Mouse (Mus musculus) ovary, postnatal 10 days (tissue): Measurements from ENCODE around the gene Frmd4a.

Experiments
- DNase-seq: peaks from one replicate; pipeline ENCODE4 v3.0.0; 2022; ENCODE audit warnings: low spot score

The Frmd4a gene

DNA sequence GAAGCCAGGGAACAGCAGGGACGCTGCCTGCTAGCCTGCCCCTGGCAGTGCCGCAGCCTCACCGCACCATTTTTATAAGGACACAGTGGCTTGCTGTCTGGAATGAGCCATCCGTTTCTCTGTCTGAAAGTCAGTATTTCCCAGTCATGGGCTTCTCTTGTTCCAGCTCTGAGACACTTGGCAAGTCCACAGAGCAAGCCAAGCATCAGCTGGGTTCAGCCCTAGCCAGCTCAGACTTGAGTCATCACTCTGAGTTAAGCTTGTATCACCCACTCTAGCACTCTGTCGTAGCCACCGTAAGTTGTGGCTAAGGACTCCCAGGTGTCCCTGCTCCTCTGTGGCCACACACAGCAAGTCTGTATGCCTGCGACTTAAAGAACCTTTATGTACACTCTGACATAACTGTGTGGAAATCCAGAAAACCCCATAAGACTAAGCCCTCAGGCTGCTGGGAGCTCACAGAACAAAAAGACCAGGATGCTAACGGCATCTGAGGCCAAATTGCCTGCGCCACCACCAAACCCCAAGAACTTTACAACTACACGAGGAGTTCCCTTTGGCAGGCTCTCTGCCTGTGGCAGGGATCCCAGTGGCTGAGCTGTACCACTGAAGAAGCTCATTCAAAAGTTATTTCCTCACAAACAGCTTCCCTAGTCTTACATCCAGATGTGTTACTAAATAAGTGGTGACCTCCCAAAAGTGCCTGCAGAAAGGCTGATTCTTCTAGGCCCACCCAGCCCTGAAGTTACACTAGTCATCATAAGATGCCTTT is 428.3 kb downstream of the Frmd4a start:
- DNase-seq = no peak

DNA sequence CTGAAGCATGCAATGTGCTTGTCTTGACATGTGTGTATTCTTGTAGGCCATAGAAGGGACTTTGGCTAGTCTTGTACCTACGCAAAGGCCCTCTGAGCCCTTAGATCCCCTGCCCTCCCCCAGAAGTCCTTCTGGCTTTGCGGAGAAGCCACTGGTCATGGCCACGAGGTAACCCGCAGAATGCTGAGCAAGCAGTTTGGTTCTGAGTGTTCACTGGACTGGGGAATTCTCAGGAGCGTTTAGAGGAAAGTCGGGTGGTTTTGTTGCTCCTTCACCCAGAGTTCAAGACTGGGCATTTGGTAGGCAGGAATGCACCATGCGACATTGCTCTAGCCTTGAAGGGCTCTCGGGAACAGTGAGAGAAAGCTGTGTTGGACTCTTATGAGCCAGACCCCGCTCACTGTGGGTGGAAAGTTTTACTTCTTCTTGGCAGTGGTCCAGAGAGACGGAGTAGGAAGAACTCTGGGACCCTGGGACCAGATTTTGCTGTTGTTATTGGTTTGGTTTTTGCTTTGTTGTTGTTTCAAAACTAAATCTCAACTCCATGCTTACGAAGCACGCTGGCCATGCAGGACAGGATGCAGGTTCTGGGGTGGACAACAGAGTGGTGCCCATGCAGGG is 432.5 kb downstream of the Frmd4a start:
- DNase-seq = no peak

DNA sequence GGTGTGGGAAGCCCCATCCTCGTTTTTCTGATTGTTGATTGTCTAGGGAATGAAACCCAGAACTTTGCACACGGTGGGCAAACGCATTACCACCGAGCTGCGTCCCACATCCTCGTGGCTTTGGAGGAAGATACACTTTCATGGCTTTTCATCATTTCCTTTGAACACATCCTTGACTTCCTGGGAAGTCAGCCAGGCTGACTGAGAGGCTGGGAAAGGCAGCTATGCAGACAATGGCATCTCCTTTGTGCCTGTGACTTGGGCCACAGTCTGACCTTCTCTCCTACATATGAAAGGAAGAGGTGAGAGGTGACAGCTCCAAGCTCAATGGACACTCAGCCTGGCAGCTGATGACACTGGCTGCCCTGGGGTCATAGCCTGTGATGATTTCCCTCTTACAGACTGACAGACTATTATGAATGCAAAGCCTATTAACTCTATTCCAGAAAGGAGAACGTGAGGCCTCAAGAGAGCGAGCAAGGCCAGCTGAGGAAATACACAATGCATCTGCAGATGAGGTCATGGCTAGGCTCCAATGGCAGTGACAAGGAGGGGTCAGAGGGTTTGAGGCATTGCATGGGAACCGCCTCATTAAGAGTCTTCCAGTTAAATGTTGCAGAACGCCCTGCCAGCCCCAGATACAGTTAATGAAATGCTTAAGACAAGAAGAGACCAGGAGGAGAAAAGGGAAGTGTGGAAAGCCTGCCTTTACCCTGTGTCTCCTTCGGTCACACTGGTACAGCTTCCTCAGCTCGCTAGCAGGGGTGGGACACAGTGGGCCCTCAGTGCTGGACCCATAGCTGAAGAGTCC is 435.3 kb downstream of the Frmd4a start:
- no peak for DNase-seq

DNA sequence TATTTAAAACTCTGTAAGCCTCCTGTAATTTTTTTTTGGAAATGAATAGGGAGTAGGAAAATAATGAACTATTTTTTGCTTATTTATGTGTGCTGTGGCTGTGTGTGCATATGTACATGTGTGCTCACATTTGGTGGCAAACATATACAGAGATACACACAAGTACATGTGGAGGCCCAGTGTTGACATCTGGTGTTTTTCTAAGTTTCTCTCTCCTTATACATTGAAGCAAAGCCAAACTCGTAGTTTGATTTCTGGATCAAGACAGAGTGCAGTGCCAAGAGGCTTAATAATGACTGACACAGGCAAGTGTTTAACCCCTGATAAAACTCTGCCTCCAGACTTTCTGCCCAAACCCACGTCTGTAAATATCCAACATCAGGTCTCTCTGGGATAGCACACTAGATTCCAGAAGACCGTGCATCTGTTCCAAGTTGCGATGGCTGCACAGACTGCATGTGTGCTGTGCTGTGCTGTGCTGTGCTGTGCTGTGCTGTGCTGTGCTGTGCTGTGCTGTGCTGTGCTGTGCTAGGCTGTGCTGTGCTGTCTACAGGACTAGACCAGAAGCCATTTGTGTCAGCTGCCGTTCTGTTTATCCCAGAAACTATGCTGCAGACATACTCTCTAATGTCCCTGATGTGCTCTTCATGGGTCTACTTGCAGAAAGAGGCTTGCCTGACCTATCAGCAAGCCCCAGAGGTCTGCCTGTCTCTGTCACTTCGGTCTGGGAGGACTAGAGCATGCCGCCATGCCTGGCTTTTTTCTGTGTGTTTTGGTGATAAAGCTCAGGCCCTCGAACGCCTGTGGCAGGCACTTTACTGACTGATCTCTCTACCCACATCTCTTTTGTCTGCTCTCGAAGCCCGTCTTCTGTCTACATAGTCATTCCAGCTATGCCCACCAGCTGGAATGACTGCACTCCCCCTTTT is 437.8 kb downstream of the Frmd4a start:
- DNase-seq = no peak

DNA sequence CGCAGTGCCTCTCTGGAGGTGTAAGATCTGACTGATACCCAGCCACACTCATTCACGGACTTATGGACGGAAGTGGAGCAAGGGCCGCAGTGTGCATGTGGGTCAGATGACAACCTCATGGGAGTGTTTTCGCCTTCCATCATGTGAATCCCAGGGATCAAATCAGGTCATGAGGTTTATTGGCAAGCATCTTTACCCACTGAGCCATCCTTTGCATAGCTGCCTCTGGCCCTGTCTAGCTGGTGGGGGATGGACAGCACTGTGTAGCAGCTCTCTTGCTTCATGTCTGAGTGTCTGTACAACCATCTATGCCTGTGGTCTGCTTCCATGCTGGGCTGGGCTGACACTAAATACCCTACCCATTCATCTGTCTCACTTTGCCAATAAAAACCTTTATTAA is 443.4 kb downstream of the Frmd4a start:
- no peak for DNase-seq

DNA sequence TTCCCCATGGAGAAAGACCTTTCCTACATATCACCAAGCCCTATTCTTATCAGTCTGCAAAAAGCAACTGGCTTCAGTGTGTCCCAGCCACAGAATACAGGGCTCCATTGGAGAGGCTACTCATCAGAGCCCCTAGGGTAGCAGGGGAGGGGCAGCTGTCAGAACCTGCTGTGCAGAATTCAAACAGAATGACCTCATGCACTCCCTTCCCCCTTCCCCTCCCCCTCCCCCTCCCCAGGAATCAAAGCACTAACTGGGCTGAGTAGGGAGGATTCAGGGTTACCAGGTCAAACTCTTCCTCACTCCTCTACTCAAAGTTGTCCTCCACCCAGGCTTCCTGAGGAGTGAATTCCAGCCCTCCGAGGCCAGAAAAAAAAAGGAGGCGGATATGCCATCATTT is 444.0 kb downstream of the Frmd4a start:
- DNase-seq = no peak

DNA sequence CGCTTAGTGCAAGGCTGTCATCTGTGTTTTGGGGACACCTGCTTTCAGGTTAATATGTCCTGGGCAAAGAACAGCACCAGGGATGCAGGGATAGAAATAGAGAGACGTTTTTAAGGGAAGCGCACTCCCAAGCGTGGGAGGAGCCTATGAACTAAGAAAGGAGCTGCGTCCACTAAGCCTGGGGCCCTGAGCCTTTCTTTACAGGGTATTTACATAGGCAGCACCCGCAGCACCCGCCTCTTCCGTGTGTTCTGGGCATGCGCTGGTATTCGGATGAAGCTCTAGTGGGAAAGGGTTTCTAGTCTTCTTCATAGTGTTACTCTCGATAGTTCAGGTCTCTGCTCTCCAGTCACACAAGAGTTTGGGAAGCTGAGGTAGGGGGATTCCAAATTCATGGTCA is 445.0 kb downstream of the Frmd4a start:
- DNase-seq = no peak

DNA sequence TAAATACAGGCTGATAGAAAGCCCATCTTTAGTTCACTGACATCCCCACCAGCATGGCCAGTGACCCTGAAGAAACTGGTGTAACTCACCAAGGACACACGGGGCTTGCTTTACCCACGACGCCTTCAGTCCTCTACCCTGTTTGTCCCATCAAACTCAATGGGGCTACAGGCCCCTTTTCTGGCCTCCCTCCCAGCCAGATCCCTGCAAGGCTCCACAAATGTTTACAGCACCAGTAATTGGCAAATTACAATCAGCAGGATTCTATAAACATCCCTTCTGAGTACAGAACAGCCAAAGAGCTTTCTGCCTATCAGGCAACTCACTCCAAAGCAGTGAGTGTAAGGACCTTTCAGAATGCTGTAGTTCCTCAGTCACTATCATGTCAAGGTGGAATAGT is 448.6 kb downstream of the Frmd4a start:
- DNase-seq = no peak

DNA sequence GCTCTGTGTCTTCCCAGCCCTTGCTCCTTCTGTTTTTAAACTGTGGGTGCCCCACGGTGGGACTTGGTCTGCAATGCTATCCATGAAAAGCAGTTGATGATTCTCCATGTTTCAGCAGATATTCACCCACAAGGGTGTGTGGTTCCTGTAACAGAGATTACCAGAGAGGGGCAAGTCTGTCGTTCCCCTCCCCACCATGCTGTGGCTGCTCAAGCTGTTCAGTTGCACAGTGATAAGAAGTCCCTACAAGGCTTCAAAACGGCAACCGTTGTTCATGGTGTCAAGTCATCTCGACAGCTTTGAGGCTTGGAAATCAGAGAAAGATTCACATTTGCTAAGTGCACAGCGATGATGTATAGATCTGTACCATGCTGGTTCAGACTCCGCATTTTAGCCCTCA is 449.8 kb downstream of the Frmd4a start:
- DNase-seq = no peak

DNA sequence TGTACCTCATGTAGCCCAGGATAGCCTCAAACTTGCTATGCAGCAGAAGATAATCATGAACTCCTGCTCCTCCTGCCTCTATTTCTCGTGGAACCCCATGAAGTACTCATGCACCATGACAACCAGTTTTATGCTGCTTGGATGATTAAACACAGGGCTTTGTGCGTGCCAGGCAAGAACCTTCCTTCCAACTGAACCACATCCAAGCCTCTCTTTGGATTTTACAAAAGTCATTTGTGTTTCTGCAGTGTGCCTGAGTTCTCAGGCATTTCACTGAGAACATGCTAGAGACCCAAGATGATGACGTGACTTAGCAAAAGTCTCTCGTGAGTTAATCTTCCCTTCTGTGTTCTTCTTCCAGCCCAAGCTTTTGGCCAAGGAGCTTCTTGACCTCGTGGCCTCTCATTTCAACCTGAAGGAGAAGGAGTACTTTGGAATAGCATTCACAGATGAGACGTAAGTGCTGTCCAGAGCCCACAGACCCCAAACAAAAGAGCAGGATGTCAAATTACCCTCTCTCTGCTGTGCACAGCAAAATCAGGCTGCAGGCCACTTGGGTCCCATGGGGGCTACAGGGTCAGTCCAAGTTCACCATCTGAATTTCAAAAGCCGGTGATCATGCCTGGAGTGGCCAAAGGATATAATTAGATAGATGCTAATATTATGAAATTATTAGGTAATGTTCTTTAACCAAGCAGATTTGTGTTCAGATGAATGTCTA is 455.4 kb downstream of the Frmd4a start:
- no peak for DNase-seq

DNA sequence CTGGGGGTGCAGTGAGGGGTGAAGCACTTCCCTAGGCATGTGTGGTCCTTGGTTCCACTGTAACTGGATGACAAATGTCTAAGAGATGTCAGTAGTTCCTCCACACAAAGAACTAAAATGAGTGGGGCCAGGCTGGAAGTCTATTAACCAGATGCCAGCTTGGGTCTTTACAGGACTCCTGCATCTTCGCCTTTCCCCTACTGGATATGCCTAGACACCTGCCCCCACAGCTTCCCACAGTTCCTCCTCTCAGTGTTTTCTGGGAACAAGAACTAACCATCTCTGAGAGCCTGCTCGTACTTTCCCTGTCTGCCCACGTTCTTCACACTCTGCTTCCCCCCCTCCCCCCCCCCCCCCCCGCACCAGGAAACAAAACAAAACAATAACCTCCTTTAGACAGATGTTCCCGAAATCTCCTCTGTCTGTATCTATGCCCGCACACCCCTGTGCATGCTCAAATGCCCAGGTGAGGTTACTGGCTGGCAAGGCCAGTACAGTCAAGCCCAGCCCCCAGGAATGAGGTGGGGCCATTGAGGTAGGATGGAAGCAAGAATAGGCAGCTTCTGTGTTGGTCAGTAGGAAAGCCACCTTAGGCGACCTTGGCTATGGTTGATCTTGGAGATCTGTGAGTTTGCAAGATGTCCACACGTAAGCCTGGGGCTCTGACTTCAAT is 456.5 kb downstream of the Frmd4a start:
- DNase-seq = no peak

DNA sequence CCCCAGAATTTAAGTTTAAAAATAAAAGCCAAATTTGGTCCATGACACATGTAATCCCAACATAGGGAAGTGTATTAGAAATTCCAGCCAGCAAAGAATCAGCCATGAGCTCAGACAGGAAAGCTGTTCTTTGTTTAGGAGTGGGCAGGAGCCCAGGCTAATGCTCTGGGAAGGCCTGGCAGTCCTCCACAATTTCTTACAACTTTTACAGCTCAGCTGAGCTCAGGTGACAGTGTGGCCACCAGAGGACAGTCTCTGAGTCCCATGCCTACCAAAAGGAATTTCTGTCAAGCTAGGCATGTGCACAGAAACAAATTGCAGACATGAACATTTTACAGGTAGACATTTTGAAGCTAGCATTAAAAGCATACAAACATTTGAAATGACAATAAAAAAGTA is 457.0 kb downstream of the Frmd4a start:
- no peak for DNase-seq

DNA sequence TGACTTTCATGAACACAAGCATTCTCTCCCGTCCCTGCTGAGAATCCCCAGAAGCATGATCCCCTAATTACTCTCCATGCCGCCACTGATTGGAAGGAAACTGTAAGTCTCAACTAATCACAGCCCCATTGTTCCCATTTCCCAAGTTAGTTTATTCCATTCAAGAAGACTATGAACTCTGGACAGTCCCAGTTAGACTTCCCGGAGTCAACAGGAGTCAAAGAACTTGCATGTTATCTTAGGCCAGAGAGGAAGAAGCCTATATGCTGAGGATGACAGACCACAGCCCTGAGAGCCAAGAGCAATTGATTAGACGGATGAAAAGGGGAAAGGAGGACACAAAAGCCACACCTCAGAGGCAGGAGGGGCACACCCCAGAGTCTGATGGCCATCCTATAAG is 458.5 kb downstream of the Frmd4a start:
- DNase-seq = no peak

DNA sequence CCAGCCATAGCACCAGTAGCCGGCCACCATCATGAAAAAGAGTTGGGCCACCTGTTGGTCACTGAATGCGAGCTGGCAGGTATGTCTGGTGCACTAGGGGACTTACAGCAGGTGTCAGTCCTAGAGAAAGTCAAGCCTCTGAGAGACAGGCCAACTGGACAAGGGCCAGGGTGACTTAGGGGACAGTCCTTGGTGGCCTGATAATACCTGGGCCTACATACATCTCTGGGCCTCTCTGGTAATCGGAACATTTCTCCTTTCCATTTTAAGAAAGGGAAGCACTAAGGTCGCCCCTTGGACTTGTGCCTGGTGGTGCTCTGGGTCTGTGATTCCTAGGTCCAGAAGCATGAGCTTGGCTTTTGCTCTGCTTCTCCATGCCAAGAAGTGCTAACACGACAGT is 459.1 kb downstream of the Frmd4a start:
- no peak for DNase-seq

DNA sequence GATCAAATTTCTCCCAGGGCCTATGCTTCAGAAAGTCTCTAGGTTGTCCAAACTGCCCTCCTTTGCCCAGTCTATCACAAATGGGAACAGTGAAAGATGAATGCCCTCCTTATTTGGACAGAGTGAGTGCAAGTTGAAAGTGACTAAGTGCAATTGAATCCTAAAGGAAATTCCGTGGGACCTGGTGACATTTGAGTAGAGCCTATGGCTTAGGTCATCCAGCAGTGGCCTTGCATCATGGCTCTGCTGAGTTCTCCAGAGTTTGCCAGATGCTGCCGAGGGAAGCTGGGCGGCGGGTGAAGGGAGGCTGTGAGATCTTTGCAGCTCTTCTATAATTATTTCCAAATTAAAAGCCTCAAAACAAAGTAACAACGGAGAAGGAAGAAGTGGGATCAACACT is 459.8 kb downstream of the Frmd4a start:
- no peak for DNase-seq

DNA sequence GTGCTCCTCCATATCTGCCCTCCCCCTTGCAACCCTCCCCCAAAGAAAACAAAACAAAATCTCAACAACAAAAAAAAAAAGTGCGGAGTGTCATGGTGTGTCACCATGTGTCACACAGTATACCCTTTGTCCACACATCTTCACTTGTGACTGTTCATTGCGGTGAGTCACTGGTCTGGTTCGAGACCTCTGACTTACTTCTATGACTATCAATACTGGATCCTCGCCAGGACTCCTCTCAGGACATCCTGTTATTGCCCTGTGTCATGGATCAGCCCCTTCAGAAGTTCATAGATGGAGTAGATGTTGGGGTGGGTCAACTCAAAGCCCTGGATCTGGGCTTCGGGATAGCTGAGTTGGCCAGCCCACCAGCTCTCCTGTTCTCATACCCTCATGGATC is 462.7 kb downstream of the Frmd4a start:
- DNase-seq = no peak

DNA sequence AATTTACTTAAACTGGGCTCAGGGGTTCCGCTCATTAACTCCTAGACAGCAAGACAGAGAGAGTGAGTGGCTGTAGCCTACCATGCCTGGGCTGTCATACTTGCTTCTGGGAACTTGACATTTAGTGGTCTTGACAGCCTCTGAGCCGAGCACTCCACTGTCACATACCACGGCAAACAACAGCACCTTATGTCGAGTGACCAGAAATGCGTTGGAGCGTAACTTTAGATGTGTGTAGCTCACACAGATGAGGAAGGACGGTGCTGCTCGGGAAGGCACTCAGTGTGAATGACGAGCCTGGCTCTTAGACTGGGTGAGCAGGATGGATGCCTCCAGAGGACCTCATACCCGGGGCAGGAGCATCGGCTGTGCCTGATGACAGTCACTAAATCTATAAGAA is 463.6 kb downstream of the Frmd4a start:
- DNase-seq = no peak

DNA sequence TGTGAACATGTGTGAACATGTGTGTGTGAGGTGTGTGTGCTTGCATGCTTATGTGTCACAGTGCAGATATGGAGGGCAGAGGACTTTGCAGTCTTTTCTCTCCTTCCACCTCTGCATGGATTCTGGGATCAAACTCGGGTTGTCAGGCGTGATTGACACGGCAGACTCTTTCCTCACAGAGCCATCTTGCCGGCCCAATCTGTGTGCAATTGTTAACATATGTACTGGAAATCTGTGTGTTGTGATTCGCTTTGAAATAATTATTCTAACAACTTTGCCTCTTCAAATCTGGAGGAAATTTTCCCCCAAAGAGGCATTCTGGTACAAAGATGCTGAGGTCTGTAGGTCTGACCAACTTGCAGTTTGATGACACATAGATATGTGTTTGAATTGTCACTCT is 468.7 kb downstream of the Frmd4a start:
- no peak for DNase-seq

DNA sequence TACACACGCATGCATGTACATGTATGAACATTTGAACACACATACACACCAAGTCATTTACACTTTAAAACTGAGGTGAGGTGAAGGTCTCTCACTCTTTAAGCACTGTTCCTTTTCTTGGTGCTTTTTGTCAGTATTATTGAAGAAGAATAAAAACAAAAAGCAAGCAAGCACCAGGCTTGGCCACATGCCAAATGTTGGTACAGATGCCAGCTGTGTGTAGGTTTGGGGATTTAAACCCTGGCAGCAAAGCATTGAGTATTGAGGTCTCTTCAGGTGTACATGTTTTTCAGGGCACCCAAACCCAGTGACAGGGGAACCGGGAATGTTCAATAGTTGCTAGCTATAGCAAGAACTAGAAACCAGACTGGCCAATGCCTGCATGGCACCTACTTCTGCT is 469.8 kb downstream of the Frmd4a start:
- no peak for DNase-seq

DNA sequence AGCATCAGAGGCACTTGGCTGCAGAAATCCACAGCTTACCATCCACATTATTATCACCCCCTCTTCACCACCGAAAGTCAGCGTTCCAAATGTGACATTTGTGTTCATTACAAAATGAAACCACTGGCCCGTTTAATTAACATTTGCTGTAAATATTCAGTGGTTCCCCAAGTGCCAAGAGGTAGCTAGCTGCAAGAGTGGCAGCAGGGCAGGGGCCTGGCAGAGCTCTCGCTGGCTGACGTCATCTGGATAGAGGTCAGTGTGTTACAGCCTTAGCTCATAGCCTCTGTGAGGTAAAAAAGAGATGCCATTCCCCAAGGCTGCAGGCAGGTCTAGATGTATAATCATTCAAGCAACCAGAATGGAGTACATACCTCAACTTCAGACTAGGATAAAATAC is 473.3 kb downstream of the Frmd4a start:
- DNase-seq = no peak
